Mouse (Mus musculus): ENCODE measurements around the gene Setmar.

Gene Setmar

DNA sequence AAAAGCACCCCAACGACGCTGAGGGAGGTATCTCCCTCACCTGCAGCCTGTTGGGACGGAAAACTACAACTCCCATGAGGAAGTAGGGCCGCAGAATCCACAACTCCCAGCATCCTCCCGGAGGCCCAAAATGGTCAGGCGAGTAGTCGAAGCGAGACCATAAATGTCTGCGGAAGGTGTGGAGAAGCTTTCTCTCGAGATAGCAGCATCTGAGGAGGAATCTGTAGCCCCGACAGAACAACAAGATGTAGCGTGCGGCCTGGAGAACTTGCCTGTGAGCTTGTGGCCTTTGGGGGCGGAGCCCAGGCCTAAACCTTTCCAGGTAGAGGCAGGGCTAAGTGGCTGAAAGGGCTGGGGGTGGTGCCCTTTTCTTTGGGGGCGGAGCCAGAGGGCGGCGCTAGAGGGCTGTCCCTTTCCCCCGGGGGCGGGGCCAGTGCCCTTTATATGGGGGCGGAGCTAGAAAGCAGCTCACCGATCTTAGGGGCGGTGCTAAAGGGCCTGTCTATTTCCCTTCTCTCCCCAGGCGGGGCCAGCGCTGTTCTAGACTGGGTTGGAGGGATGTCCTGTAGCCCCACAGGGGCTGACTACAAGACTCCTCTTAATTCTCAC is at the start of gene Setmar:
Gene Setmar, plus strand, starts transcription at position 128 of the 609 bp plus-strand sequence.
- peak; percentile 94 for DNase-seq (ENCODE audit: low read depth, low spot score)

DNA sequence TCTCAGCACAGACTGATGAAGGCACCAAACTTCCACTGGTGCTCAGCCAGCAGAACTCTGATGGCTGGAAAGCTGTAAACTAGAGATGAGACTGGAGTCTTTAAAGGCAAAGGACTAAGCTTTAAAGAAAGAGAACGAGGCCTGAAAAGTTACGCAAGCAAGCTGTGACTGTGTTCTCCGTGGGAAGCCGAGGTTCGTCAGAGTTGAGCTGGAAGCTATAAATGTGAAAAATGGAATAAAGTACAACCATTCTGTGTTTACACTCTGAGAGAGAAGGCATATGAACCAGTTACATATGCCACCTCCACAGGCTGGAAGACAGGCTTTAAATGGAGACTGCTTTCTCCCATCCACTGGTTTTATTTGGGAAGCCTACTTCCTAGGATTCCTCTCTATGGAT is 43.2 kb upstream of the Setmar start:
- DNase-seq (ENCODE audit: low read depth, low spot score) = no peak

DNA sequence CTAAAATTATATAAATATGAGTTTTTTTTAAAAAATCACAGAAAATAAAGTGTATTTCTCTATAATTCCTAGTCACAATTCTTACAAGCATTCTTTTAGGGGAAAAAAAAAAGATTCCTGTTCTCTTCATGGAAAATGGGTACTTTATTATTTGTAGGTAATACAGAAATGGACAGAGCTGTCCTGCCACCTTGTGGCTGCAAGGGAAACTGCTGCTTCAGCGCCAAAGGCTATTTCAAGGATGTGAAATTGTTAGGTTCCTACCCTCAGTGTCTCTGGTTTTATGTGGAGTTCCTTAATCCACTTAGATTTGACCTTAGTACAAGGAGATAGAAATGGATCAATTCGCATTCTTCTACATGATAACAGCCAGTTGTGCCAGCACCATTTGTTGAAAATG is 9.8 kb upstream of the Setmar start:
- DNase-seq (ENCODE audit: low read depth, low spot score) = peak; percentile 64

DNA sequence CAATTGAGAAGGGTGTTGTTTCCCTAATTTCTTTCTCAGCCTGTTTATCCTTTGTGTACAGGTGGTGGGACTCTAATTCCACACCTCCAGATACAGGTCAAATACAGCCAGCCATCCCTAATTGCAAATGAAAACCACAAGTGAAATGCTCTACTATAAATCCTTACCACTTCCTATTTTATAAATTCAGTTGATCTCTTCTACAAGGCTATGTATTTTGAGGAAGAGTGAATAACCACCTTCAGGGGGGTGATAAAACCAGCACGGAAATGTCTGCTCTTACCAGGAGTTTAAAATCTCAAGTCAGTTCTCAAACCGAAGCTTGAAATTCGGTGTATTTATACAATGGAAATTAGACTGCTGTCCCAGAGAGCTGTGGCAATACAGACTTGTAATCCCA is 8.9 kb upstream of the Setmar start:
- no peak for DNase-seq (ENCODE audit: low read depth, low spot score)

DNA sequence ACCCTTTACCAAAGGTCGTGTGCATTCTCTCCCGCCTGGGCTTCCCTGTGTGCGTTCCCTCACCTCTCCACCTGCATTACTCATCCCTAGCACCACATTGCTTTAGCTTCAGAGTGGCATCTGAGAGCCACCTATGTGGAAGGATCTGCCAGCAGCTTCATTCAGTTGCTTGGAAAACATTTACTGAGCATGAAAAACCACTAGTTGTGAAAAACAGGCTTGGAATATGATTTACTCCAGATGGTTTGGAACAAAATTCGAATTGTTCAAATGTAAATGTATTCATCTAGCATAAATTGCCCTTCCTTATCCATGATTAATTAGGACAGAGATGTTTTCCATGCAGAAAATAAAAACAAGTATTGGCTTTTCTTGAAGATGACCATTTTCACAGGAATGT is 7.5 kb upstream of the Setmar start:
- DNase-seq (ENCODE audit: low read depth, low spot score) = no peak

DNA sequence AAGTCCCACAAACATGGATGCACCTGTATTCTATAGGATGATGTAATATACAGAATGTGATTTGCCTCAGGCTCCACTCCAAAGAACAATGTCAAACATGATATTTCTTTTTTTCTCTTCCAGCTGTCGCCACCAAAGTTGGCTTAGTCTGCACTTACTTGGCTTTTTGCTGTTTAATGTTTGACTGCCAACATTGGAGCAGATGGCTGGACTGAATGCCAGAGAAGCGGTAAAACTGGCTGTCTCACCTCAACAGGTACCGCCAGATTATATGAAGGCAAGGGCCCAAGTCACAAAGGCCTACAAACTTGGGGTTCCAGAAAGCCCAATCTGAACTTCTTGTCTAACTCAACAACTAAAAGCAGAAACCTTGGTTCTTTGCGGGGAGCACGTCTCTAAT is 6.8 kb upstream of the Setmar start:
- DNase-seq (ENCODE audit: low read depth, low spot score) = no peak

DNA sequence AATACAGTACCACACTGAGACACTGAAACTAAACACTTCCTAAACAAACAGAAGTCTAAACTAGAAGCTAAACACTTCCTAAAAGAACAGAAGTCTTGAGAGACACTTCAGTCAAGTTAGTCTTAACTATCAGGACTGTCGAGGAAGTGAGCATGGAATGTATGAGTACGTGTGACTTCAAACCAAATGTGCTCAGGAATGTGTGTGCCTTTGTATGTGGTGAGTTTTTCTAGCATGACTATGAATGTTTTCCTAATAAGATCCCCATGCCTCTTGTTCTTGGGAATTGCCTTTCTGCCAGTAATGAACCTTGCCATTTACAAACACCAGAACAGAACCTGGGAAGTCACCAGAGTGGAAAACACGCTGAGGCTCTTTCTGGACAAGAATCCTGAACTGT is 3.7 kb upstream of the Setmar start:
- DNase-seq (ENCODE audit: low read depth, low spot score) = no peak

DNA sequence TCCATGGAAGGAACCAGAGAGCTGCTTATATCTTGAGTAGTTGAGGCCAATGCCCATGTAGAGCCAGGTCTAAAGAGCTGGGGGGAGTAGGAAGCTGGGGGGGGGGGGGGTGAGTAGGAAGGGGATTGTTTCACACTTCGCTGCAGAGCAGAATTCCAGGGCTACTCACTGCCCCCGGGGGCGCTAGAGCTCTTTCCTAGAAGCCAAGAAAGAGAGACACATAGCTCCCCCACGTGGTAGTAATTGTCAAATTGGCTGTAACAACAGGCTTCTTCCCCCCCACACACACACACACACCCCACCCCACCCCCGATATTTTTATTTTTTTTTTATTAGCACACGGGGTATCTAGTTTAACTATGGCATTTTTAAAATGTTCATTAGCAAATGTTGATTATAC is 738 bp downstream of the Setmar start:
- DNase-seq (ENCODE audit: low read depth, low spot score) = peak; percentile 87

DNA sequence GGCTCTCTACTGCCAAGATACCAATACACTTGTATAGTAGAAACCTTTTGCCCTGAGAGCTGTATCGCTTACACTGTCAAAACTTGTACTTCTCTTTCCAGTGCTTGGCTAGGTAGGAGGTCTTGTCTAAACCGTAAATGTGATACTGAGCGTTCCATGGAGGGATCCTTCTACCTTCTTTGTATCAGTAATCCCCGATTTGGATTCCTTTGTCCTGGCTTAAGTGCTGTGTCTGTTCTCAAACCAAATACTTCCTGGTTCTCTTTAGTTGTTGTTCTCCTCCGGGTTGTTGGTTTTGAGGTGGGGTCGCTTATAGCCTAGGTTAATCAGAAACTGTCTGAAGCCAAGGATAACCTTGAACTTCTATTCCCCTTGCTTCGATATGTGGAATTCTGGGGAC is 6.1 kb downstream of the Setmar start:
- peak; percentile 93 for DNase-seq (ENCODE audit: low read depth, low spot score)

DNA sequence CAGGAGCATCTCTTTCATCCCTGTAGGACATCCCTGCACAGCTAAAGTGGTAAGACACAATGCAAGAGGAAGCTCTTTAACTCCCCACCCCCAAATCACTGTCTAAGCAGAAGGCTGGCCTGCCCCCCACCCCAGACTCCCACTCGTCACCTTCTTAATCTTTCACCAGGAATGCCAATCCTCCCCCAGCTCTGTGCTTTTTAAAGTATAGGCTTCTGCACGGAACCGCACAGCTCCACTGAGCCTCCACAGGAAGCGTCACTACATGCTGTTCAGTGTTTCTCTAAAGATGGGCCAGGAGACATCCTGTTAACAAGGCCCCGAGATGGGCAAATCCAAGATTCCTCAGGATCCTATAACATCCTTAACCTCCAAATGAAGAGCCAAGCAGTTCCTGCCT is 8.2 kb downstream of the Setmar start:
- DNase-seq (ENCODE audit: low read depth, low spot score) = no peak

DNA sequence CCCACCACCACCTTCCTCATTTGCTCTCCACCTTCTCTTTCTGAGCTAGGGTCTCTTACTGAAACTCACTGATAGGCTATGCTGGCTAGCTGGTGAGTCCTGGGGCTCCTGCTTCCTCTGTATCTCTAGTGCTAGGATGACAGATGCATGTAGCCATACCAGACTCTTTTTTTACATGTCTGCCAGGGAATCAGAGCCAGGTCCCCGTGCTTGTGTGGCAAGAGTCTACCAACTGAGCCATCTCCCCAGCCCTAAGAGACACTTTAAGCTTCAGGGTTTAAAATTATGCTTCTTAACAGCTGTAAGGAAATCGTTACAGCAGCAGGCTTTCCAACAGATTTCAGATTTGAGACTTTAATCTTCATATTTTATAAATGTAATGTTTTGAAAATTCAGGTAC is 9.1 kb downstream of the Setmar start:
- DNase-seq (ENCODE audit: low read depth, low spot score) = no peak

DNA sequence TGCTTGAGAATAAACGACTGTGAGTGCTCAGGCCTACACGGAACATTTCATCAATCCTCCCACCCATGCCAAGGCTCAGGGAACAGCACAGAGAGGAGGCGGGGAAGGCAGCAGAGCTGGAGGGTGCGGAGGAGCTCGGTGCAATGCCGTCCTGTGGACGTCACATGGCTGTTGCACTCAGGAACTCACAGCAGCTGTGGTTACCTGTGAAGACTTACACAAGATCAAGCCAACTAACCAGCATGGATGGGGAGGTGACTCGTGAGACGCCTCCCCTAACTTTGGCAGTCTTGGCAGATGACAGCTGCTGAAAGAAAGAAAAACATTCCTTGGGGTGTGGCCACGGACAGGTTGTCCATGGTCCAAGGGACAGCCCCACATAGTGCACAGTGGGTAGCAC is 9.8 kb downstream of the Setmar start:
- DNase-seq (ENCODE audit: low read depth, low spot score) = no peak

DNA sequence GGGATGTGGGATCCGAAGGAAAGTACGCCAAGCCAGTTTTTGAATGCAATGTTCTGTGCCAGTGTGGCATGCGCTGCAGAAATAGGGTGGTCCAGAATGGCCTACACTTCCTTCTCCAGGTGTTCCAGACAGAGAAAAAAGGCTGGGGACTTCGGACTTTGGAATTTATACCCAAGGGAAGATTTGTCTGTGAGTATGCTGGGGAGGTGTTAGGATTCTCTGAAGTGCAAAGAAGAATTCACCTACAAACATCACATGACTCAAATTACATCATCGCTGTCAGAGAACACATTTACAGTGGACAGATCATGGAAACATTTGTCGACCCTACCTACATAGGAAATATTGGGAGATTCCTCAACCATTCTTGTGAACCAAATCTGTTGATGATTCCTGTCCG is 11.0 kb downstream of the Setmar start:
- DNase-seq (ENCODE audit: low read depth, low spot score) = no peak

DNA sequence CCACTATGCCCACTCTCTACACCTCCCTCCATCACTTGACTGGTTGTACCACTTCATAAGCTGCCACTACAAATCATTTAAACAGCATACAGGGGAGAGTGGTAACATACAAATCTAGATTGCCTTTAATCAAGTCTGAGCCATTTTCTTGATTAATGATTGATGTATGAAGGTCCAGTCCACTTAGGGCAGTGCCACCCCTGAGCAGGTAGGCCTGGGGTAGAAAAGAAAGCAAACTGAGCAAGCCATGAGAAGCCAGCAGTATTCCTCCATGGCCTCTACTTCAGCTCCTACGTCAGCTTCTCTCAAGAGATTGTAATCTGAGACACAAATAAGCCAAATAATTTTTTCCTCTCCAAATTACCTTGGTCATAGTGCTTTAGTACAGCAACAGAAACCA is 26.5 kb downstream of the Setmar start:
- DNase-seq (ENCODE audit: low read depth, low spot score) = no peak

DNA sequence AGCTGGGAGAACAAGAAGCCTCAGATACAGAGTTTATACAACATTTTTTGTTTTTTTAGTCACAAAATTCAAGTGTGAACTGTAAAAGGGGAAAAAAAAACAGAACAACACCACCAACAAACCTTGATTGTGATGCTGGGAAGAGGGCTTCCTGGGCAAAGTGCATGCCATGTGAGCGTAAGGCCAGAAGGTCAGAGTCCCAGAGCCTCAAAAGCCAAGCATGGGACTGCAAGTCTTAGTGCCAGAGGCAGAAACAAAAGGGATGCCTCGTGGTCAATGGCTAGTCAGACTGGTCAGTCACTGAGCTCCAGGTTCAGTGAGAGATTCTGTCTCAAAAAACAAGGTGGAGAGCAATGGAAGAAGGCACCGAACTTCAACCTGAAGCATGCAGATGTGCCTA is 27.8 kb downstream of the Setmar start:
- no peak for DNase-seq (ENCODE audit: low read depth, low spot score)

DNA sequence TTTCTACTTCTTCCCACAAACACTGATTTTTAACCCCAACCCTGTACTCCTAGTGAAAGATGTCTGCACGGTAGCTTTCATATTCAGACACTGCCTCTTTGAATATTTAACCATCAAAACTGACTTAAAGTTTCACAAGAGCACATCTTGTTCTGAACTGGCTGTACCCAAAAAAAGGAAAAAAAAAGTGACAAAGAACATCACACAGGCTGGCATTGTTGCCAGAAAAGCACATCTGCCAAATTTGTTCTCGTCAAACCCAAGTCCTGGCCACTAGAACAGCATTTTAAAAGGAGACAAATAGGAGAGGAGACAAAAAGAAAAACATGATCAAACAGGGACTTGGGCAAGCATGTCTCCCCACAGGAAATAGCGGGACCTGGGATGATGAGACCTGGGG is 28.6 kb downstream of the Setmar start:
- no peak for DNase-seq (ENCODE audit: low read depth, low spot score)

DNA sequence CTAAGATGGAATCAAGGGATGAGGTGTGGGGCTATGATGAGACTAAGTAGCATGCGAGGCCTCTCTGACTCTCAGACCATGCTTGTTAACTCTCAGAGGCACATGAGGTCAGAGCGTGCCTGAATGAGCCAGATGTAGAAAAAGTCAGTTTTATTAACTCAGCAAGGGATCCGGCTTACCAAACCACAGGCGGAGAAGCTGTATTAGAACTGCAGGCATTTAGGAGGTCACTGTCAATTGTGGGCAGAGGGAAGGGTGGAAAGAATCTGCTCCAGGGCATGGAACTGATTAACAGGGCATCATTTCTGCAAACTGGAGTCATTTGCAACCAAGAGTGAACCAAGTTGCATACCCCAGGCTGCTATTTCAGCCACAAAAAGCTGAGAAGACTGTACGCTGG is 30.6 kb downstream of the Setmar start:
- no peak for DNase-seq (ENCODE audit: low read depth, low spot score)

DNA sequence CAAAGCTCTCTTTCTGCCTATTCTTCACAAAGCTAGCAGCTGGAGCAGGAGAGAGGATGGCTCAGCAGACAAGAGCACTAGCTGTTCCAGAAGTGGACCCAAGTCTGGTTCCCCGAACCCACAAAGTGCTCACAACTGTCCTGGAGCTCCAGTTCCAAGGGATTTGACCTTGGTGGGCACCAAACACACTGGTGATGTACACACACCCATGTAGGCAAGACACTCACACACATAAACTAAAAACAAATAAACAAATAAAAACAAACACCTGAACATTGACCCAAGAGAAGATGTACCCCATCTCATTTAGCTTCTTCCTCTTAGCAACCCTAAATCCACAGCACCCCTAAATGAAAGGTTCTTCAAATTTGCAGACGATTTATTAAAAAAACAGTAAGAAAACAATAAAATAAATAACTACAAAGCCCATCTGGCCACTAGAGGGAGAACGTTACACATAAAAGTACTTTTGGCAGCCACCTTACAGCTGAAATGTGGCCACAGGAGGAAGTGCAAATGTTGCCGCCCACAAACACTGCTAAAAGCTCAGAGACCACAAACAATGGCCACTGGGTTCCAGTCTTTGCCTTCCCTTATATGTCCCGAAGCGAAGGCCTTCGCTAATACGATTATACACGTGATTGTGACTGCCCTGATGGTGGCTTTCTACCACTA is 33.5 kb downstream of the Setmar start:
- DNase-seq (ENCODE audit: low read depth, low spot score) = peak; percentile 86

DNA sequence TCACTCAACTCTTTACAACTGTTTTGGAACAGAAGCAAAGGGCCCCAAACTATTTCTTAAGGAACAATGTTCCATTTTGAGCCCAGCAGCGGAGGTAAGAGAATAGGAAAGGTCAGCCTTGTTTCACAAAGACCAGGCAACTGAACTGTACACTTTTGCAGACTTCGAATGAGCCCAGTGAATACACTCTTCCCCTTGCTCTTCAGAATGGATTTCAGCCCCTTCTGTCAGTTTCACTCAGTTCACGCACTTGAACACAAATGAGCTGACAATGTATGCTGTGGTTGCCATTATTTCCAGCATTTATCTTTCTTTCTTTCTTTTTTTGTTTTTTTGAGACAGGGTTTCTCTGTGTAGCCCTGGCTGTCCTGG is 34.0 kb downstream of the Setmar start:
- no peak for DNase-seq (ENCODE audit: low read depth, low spot score)

DNA sequence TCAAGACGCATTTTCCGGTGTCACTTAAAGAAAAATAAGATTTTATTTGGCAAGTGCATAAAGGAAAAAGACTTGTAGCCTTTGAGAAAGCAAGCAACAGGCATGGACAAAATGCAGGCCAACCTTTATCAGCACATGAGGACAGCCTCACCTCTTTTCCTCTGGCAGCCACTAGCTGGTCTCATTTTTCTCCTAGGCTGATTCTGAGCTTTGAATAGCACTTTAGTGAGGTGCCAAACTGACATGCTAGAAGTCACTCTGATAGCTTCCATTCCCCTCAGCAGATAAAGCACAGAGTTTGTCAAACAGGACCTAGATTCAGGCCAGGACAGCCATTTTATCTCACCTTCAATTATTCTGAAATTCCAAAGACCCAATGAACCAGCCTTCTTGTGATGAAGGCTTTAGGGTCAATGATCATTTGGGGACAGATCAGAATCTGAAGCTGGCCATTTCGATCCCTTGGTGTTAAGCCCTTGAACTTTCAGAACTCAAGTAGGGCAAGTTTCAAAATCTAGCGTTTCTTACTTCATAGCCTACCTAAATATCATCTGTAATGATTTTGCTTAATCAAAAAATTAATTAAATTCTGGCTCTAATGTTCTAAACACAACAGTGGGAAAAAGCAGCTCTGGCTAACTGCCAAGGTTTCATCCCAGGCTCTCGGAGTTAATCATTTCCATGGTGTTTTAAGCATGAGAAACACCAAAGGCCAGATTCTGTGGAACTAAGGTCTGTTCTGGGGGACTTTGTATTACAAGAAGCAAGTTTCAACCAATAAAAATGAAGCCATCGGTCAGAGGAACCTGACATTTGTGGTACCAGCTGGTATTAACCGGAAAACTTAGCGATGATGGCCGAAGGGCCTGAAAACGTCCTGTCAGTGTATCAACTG is 37.3 kb downstream of the Setmar start:
- DNase-seq (ENCODE audit: low read depth, low spot score) = no peak

DNA sequence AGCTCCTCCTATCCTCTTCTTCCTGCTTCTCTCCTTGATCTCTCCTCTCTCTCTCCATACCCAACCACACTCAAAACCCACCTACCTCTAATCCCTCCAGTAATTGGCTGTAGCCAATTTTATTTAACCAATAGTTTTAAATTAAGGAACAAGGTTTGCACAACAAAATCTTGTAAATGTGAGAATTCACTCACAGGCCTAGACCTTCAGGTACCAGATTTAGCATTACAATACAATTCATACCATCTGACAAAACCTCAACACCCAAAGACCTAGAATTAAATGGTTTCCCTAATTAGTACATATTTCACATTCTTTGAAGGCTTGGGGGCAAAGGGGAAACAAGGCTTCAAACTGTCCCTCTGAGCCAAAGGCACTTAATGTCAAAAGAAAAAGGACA is 42.5 kb downstream of the Setmar start:
- peak; percentile 80 for DNase-seq (ENCODE audit: low read depth, low spot score)

DNA sequence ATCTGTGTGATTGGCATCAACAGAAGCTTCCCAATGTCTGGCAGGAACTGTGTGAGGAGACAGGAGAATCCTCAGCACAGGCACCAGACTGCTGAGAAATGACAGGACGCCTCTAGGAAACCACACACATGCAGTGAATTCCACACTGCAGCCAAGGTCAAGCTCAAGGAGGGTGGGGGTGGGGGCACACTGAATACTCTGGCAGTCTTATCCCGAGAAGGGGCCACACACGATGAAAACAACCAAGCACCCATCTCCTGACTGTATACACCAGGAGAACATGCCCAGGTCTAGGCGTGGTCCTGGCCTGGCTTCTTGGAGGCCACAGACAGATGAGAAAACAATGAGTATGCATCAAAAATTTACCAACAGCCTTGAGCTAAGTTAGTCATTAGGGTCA is 45.5 kb downstream of the Setmar start:
- peak; percentile 84 for DNase-seq (ENCODE audit: low read depth, low spot score)

DNA sequence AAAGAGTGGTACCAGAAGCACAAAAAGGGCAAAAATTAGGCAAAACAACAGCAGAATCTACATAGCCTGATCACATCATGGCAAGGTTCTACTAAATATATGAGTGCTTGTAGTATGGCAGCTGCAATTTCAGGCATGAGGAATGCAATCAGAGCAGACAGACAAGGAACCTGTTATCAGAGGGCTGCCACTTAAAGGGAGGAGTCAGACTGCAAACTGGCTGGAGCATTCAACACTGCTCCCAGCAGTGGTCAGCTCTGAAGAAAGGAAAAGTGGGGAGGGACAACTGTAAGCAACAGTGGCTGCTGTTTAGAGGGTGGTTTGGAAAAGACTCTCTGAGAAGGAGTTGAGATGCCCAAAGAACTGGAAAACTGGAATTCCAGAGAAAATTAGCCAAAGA is 46.8 kb downstream of the Setmar start:
- no peak for DNase-seq (ENCODE audit: low read depth, low spot score)

Measured in ZHBTc4 (cell line).